In genomic region chr3:88162259-88162658, GRCm38 (mm10) we compare ENCODE assay signal across 8 mouse cellular contexts. TPM values are rescaled to one million over a fixed set of nuclear protein-coding genes. Genes with fewer than 3 reads are reported as not detected.
A peak's percentile ranks its signal among the peaks of the same experiment; 100 is the strongest.
DNase-seq lines count a peak whose midpoint lies in the region; ATAC-seq and TF ChIP-seq lines count a peak whose summit lies in the region.
"Had no signal": no experiment of that assay in that cellular context is flagged by ENCODE, and none has a peak within 500 bp of the region (broad histone marks: within the 10 kb centered on the region; RNA-seq: fewer than 3 reads in every experiment).

No protein-coding gene starts in this region.

- ATAC-seq in kidney, embryonic 15.5 days (replicated peaks; ENCODE audit: low FRiP score) = no peak

- peaks cover 43% of the 10 kb centered on the region for H3K36me3 ChIP-seq in heart, adult 2 months (ENCODE audit: control insufficient read depth, insufficient read depth, low read length)
- peaks cover 96% of the 10 kb centered on the region for H3K36me3 ChIP-seq in heart, embryonic 10.5 days
- H3K36me3 ChIP-seq in kidney, adult 2 months (ENCODE audit: control insufficient read depth, insufficient read depth, low read length) = peaks cover 7% of the 10 kb centered on the region
- peaks cover 90% of the 10 kb centered on the region for H3K36me3 ChIP-seq in kidney, embryonic 15.5 days

- peak; percentile 93 for TF ChIP-seq EP300 in heart, adult 2 months (IDR thresholded peaks at IDR 0.05; ENCODE audit: insufficient read depth, low read depth, low read length)

- WGBS in heart, adult 2 months = 7% methylated on average over 8 of the region's 8 CpGs
- WGBS in heart, embryonic 10.5 days = 83% methylated on average over 8 of the region's 8 CpGs
- 69% methylated on average over 8 of the region's 8 CpGs for WGBS in kidney, adult 2 months
- 87% methylated on average over 8 of the region's 8 CpGs for WGBS in kidney, embryonic 15.5 days

- peaks cover 2% of the 10 kb centered on the region; the same call in 1 of the 2 replicates for H3K79me2 ChIP-seq in heart, adult 2 months (replicated peaks; ENCODE audit: control insufficient read depth, insufficient read depth, low read length)

- H3K4me1 ChIP-seq in heart, adult 2 months (ENCODE audit: control insufficient read depth, insufficient read depth, low read length) = peaks cover 28% of the 10 kb centered on the region
- peaks cover 22% of the 10 kb centered on the region for H3K4me1 ChIP-seq in heart, embryonic 10.5 days
- 0 out of 2 replicates have a peak, but pooled peaks cover 5% of the 10 kb centered on the region for H3K4me1 ChIP-seq in kidney, adult 2 months (ENCODE audit: control insufficient read depth, insufficient read depth, low read length)
- H3K4me1 ChIP-seq in kidney, embryonic 15.5 days = peaks cover 30% of the 10 kb centered on the region
- H3K4me1 ChIP-seq: liver, embryonic 15.5 days had no signal

- H3K27ac ChIP-seq in heart, adult 2 months = peak overlapping the region; percentile 83
- H3K27ac ChIP-seq in heart, embryonic 10.5 days = no peak overlapping the region
- H3K27ac ChIP-seq in kidney, adult 2 months (ENCODE audit: insufficient read depth, low read depth, low read length) = no peak overlapping the region
- no peak overlapping the region for H3K27ac ChIP-seq in kidney, embryonic 15.5 days
- H3K27ac ChIP-seq: liver, embryonic 15.5 days had no signal

- H3K27me3 ChIP-seq in heart, adult 2 months (ENCODE audit: control insufficient read depth, insufficient read depth, low read length) = no peaks in the 10 kb centered on the region
- no peaks in the 10 kb centered on the region for H3K27me3 ChIP-seq in heart, embryonic 10.5 days (ENCODE audit: insufficient read depth, poor library complexity, severe bottlenecking)
- H3K27me3 ChIP-seq in kidney, adult 2 months (replicated peaks; ENCODE audit: control insufficient read depth, insufficient read depth, low read length) = no peaks in the 10 kb centered on the region
- H3K27me3 ChIP-seq in kidney, embryonic 15.5 days = no peaks in the 10 kb centered on the region
- H3K27me3 ChIP-seq: liver, embryonic 15.5 days had no signal

- intact Hi-C loops in heart, adult 2 months (cut with DNase I) = no loop called here

- 0 out of 2 replicates have a peak, but pooled peaks have one; percentile 20 for TF ChIP-seq POLR2A in heart, adult 2 months (IDR thresholded peaks at IDR 0.05; ENCODE audit: insufficient read depth, low read depth, low read length)
- TF ChIP-seq POLR2A in kidney, adult 2 months (IDR thresholded peaks at IDR 0.05; ENCODE audit: low read depth, low read length) = no peak

- peak; percentile 73 to 85 for DNase-seq in heart, adult 2 months
- DNase-seq in heart, embryonic 10.5 days (ENCODE audit: low spot score) = no peak
- peak; percentile 93 for DNase-seq in cerebellum, adult 9-10 months
- DNase-seq in heart, adult 9 months (ENCODE audit: low spot score in 2 of 2) = peak; percentile 82 to 83
- DNase-seq in right cerebral cortex, adult 2 months (ENCODE audit: low spot score in 2 of 2) = peak; percentile 70 to 71
- DNase-seq in kidney, adult 2 months = no peak

- no peak overlapping the region for H3K4me3 ChIP-seq in heart, adult 2 months
- no peak overlapping the region for H3K4me3 ChIP-seq in heart, embryonic 10.5 days
- H3K4me3 ChIP-seq in kidney, adult 2 months (ENCODE audit: insufficient read depth, low read depth, low read length) = no peak overlapping the region
- no peak overlapping the region for H3K4me3 ChIP-seq in kidney, embryonic 15.5 days (replicated peaks)
- H3K4me3 ChIP-seq: liver, embryonic 15.5 days had no signal

- no peak for TF ChIP-seq CTCF in heart, adult 2 months (IDR thresholded peaks at IDR 0.05)
- TF ChIP-seq CTCF in kidney, adult 2 months (conservative IDR thresholded peaks at IDR 0.05; ENCODE audit: insufficient read depth, insufficient read length, low read depth, low read length) = no peak

- no peak overlapping the region for H3K4me2 ChIP-seq in kidney, embryonic 15.5 days
- H3K4me2 ChIP-seq: liver, embryonic 15.5 days had no signal

- no peaks in the 10 kb centered on the region for H3K9me3 ChIP-seq in heart, embryonic 10.5 days
- H3K9me3 ChIP-seq in kidney, embryonic 15.5 days (replicated peaks) = no peaks in the 10 kb centered on the region
- H3K9me3 ChIP-seq: liver, embryonic 15.5 days had no signal

- H3K9ac ChIP-seq in heart, adult 2 months (ENCODE audit: low read depth, low read length) = no peak overlapping the region; the same call in 1 of the 2 replicates
- H3K9ac ChIP-seq in kidney, embryonic 15.5 days = no peak overlapping the region
- H3K9ac ChIP-seq: liver, embryonic 15.5 days had no signal

RNA-seq across cellular contexts. Expression of gene Mef2d, which starts 20.1 kb away (rescaled TPM):
- total RNA-seq in heart, adult 2 months (2021) = 100 to 1,000 TPM; 118 to 129 TPM
- polyA plus RNA-seq in heart, adult 2 months (2012; rRNA removed) = 119 and 122 TPM in 2 replicates
- polyA plus RNA-seq in heart, embryonic 10.5 days (2016; fragmentation: Nextera tagmentation; extraction: Ambion mirVana) = 35.8 and 47.3 TPM in 2 replicates
- 41.8 and 42.7 TPM in 2 replicates for polyA plus RNA-seq in kidney, adult 2 months (2012; rRNA removed)
- 18.5 and 21.5 TPM in 2 replicates for polyA plus RNA-seq in kidney, embryonic 15.5 days (2015; fragmentation: Nextera tagmentation; extraction: Ambion mirVana)

Comparison
In these comparisons a context has a peak if more than half of its experiments do, and no peak if none do; other contexts are left out.
1. DNase-seq: peak in heart, adult 2 months (2 of 2), cerebellum, adult 9-10 months (single experiment), heart, adult 9 months (2 of 2) and right cerebral cortex, adult 2 months (2 of 2); none in heart, embryonic 10.5 days (single experiment) and kidney, adult 2 months (single experiment).